Mouse (Mus musculus) cerebellum, adult 2 months (tissue): ENCODE results near the gene Aimp2.

Experiments
- CTCF ChIP-seq: fragments of 200-500 bp; IDR thresholded peaks from 2 replicates; pipeline ENCODE4 v1.5.1; 2011; ENCODE audit warnings: low read depth, mild to moderate bottlenecking, control low read depth, low read length, moderate library complexity, borderline replicate concordance; ENCODE audit not compliant: insufficient read depth
- POLR2A ChIP-seq: fragments of 200-500 bp; IDR thresholded peaks from 2 replicates; pipeline ENCODE4 v1.6.1; 2011; ENCODE audit warnings: low read length, control low read depth, borderline replicate concordance; ENCODE audit not compliant: insufficient read depth

DNA sequence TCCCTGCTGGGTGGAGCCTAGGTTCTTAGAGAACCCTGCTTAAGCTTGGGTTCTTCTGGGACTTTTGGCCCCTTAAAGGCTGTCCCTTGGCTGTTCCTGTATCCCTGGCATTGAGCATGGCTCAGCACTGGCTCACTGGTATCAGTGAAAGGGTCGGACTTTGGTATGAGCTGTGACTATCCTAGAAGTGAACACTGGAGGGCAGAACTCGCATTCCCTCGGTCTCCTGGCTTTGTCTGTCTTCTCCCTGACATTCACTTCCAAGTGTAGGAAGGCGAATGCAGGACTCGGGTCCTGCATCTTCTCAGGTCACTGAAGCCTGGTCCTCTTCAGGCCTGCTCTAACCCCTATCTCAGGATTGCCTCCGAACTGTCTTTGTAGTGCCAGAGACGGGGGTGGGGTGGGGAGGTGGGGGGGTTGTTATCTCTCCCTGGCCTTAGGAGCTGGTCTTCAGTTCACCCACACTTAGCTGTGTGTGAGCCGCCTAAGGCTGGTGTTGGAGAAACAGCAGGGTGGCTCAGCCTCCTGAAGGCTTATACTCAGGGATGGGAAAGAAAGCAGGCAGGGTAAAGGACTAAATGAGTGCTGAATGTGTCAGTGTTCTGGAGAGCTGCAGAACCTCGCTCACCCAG is 17.3 kb downstream of the Aimp2 start:
- TF ChIP-seq POLR2A (no peak), CTCF (no peak)
